In the genomic region with DNA sequence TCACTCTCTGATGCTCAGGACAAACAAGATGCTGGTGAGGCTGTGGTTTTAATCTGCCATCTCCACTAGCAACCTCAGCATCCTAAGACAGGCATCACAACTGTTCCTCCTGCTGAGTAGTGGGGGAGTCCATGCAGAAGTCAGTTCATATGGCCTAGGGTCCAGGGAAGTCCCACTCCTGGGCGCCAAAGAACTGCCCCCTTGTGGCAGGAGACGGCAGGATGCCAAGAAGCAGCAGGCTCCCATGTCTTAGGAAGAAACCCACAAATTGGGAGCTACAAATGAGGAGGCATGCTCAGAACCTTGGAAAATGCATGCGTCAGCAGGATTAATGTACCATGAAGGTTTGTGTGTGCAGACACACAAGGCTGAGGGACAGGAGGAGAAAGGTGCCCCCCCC, we compare ENCODE assay signal across 11 mouse cellular contexts. TPM values are rescaled to one million over a fixed set of nuclear protein-coding genes. Genes with fewer than 3 reads are reported as not detected.
DNase-seq lines count a peak whose midpoint lies in the region; ATAC-seq and TF ChIP-seq lines count a peak whose summit lies in the region.
"Had no signal": no experiment of that assay in that cellular context is flagged by ENCODE, and none has a peak within 500 bp of the region (broad histone marks: within the 10 kb centered on the region; RNA-seq: fewer than 3 reads in every experiment).

No protein-coding gene starts in this region.

- no peaks in the 10 kb centered on the region for H3K9me3 ChIP-seq in limb, embryonic 13.5 days
- H3K9me3 ChIP-seq: embryonic facial prominence, embryonic 15.5 days; G1E had no signal

- no peaks in the 10 kb centered on the region for H3K36me3 ChIP-seq in thymus, adult 2 months (ENCODE audit: control insufficient read depth, insufficient read depth, low read length)
- no peaks in the 10 kb centered on the region for H3K36me3 ChIP-seq in limb, embryonic 13.5 days
- H3K36me3 ChIP-seq: embryonic facial prominence, embryonic 15.5 days; G1E had no signal

- peaks cover 2% of the 10 kb centered on the region; the same call in 1 of the 2 replicates for H3K4me1 ChIP-seq in thymus, adult 2 months (replicated peaks; ENCODE audit: control insufficient read depth, insufficient read depth, low read length)
- H3K4me1 ChIP-seq in limb, embryonic 13.5 days = peaks cover 55% of the 10 kb centered on the region

- TF ChIP-seq POLR2A in thymus, adult 2 months (IDR thresholded peaks at IDR 0.05; ENCODE audit: control insufficient read depth, extremely low read depth, insufficient read depth, low read length, poor library complexity) = no peak

- H3K9ac ChIP-seq in limb, embryonic 13.5 days = no peak overlapping the region
- H3K9ac ChIP-seq: embryonic facial prominence, embryonic 15.5 days had no signal

- ATAC-seq in limb, embryonic 13.5 days (ENCODE audit: low FRiP score, low read depth) = no peak

- WGBS in thymus, adult 2 months = 60% methylated on average over 3 of the region's 3 CpGs
- WGBS in limb, embryonic 13.5 days = 34% methylated on average over 3 of the region's 3 CpGs

- no peaks in the 10 kb centered on the region for H3K27me3 ChIP-seq in thymus, adult 2 months (ENCODE audit: control insufficient read depth, insufficient read depth, low read length)
- peaks cover 12% of the 10 kb centered on the region; the same call in 1 of the 2 replicates for H3K27me3 ChIP-seq in limb, embryonic 13.5 days
- H3K27me3 ChIP-seq: embryonic facial prominence, embryonic 15.5 days had no signal

- intact Hi-C loops in left cerebral cortex, postnatal 14 days (cut with DNase I) = no loop called here

- DNase-seq in gastrocnemius, adult 18-20 months (ENCODE audit: low spot score) = peak; percentile 25
- DNase-seq in gastrocnemius, adult 8-10 months (ENCODE audit: low spot score in 2 of 2) = no peak
- DNase-seq in thymus, adult 2 months = peak; percentile 33
- DNase-seq in thymus, adult 18-20 months = no peak
- no peak for DNase-seq in layer of hippocampus, postnatal 10 days (ENCODE audit: low spot score in 2 of 2)
- no peak for DNase-seq in adrenal gland, postnatal 36 days
- DNase-seq in left cerebral cortex, postnatal 14 days (ENCODE audit: low spot score in 2 of 2) = no peak

- H3K4me2 ChIP-seq in limb, embryonic 13.5 days (replicated peaks) = no peak overlapping the region
- H3K4me2 ChIP-seq: embryonic facial prominence, embryonic 15.5 days had no signal

- TF ChIP-seq CTCF in thymus, adult 2 months (IDR thresholded peaks at IDR 0.05; ENCODE audit: borderline replicate concordance, control insufficient read depth, extremely low read depth, insufficient read depth, low read length, poor library complexity) = peak; percentile 39; the same call in 1 of the 2 replicates

- H3K27ac ChIP-seq in thymus, adult 2 months (ENCODE audit: control insufficient read depth, insufficient read depth, low read length) = no peak overlapping the region
- peak overlapping the region; percentile 44 for H3K27ac ChIP-seq in limb, embryonic 13.5 days
- H3K27ac ChIP-seq: embryonic facial prominence, embryonic 15.5 days had no signal

- H3K4me3 ChIP-seq in thymus, adult 2 months (ENCODE audit: control insufficient read depth, insufficient read depth, low read length) = no peak overlapping the region
- H3K4me3 ChIP-seq in limb, embryonic 13.5 days = no peak overlapping the region
- H3K4me3 ChIP-seq: embryonic facial prominence, embryonic 15.5 days had no signal

RNA-seq across cellular contexts. Expression of gene Prss38, which starts 8.8 kb away (rescaled TPM):
- not detected for total RNA-seq in gastrocnemius, adult 18-20 months (2021)
- total RNA-seq in gastrocnemius, adult 8-10 months (2022) = not detected
- not detected in 2 replicates for polyA plus RNA-seq in thymus, adult 2 months (2012; rRNA removed)
- polyA plus RNA-seq in limb, embryonic 13.5 days (2015; fragmentation: Nextera tagmentation; extraction: Ambion mirVana) = 0.11 TPM in 1 of 2 replicates, not detected in the other
- not detected for total RNA-seq in layer of hippocampus, postnatal 10 days (2021)
- total RNA-seq in adrenal gland, postnatal 36 days (2021) = not detected
- total RNA-seq in left cerebral cortex, postnatal 14 days (2021) = not detected
- polyA plus RNA-seq: embryonic facial prominence, embryonic 15.5 days; G1E; neural tube, embryonic 14.5 days had no signal

RNA-seq across cellular contexts. Expression of gene Wnt9a, which starts 59.9 kb away (rescaled TPM):
- total RNA-seq in gastrocnemius, adult 18-20 months (2021) = 1 to 10 TPM; 7.9 to 9.9 TPM
- total RNA-seq in gastrocnemius, adult 8-10 months (2022) = 10 to 100 TPM in 1 of 4 experiments, 1 to 10 TPM in 3; 8.9 to 13.2 (median 9.5) TPM
- polyA plus RNA-seq in thymus, adult 2 months (2012; rRNA removed) = 1.3 and 2.2 TPM in 2 replicates
- polyA plus RNA-seq in limb, embryonic 13.5 days (2015; fragmentation: Nextera tagmentation; extraction: Ambion mirVana) = 8.1 and 8.9 TPM in 2 replicates
- 1 to 10 TPM; 2.7 to 2.9 TPM for total RNA-seq in layer of hippocampus, postnatal 10 days (2021)
- 1 to 10 TPM; 1.3 to 1.5 TPM for total RNA-seq in adrenal gland, postnatal 36 days (2021)
- total RNA-seq in left cerebral cortex, postnatal 14 days (2021) = 10 to 100 TPM; 17.1 to 19.9 TPM
- polyA plus RNA-seq: G1E had no signal

Comparison
In these comparisons a context has a peak if more than half of its experiments do, and no peak if none do; other contexts are left out.
1. DNase-seq: peak in gastrocnemius, adult 18-20 months (single experiment) and thymus, adult 2 months (single experiment); none in gastrocnemius, adult 8-10 months (0 of 2), thymus, adult 18-20 months (0 of 2), layer of hippocampus, postnatal 10 days (0 of 2), adrenal gland, postnatal 36 days (0 of 2) and left cerebral cortex, postnatal 14 days (0 of 2).